Mouse (Mus musculus) small intestine, adult 2 months (tissue): Measurements from ENCODE around the gene Slc43a2.

Experiments
- CTCF ChIP-seq: fragments of 200-500 bp; IDR thresholded peaks from 2 replicates; pipeline ENCODE4 v1.5.1; 2012; ENCODE audit warnings: low read depth, mild to moderate bottlenecking, control low read depth, inconsistent platforms, low read length, moderate library complexity, mixed read lengths; ENCODE audit not compliant: insufficient replicate concordance, insufficient read length; ENCODE audit errors: extremely low read depth
- POLR2A ChIP-seq: fragments of 200-500 bp; IDR thresholded peaks from 2 replicates; pipeline ENCODE4 v1.6.1; 2012; ENCODE audit warnings: low read depth, mild to moderate bottlenecking, control low read depth, inconsistent platforms, low read length, moderate library complexity

DNA sequence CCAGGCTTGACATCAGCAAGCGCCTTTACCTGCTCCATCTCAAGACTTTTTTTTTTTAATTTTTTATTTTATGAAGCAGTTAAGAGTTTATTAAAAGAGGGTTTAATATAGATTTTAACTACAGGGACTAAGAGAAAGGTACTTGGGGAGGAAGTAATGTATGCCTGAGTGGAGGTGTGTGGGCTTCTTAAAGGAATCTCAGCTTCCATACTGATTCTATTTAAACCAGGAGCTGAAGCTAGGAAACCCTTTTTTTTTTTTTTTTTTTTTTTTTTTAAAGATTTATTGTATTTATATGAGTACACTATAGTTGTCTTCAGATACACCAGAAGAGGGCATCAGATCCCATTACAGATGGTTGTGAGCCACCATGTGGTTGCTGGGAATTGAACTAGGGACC lies 83.3 kb downstream of the Slc43a2 start:
- no peak for TF ChIP-seq CTCF
- no peak for TF ChIP-seq POLR2A
